Mouse (Mus musculus): ENCODE measurements at regions not wholly inside any gene's neighbourhood (a gene's known extent, or its start where the extent isn't known, plus 50 kb on each side); places are given as distances from the start of the nearest gene placed in this dataset.

GRCm38 (mm10) chr9:33089977-33090376 lies 454.0 kb downstream of the Ets1 start:
- TF ChIP-seq GATA1 (IDR thresholded peaks at IDR 0.05; ENCODE audit: borderline replicate concordance, low read length) = no peak
- no peak for TF ChIP-seq FLI1 (IDR thresholded peaks at IDR 0.05; ENCODE audit: low read length)
